Mouse (Mus musculus) neural tube, embryonic 14.5 days (tissue): ENCODE measurements at regions not wholly inside any gene's neighbourhood (a gene's known extent, or its start where the extent isn't known, plus 50 kb on each side); places are given as distances from the start of the nearest gene placed in this dataset.

Experiments
- ATAC-seq: fragments of 200-750 bp; cut with Nextera tagmentation; 2 replicates; pipeline ENCODE4 v1.8.0; 2017; ENCODE audit warnings: low read depth, mild to moderate bottlenecking, moderate TSS enrichment, moderate library complexity
- H3K27ac ChIP-seq: fragments of 300-500 bp; sonication (generic); 2 replicates; pipeline ENCODE4 v1.5.1; 2014; ENCODE audit warnings: low read depth, mild to moderate bottlenecking, control low read depth, low read length, moderate library complexity, mixed read lengths
- H3K27me3 ChIP-seq: fragments of 300-500 bp; sonication (generic); 2 replicates; pipeline ENCODE4 v1.6.1; 2014; ENCODE audit warnings: low read length; ENCODE audit not compliant: control insufficient read depth, insufficient read depth
- H3K36me3 ChIP-seq: fragments of 300-500 bp; sonication (generic); 2 replicates; pipeline ENCODE4 v1.6.1; 2014; ENCODE audit warnings: low read length, mixed read lengths; ENCODE audit not compliant: control insufficient read depth, insufficient read depth
- H3K4me1 ChIP-seq: fragments of 300-500 bp; sonication (generic); 2 replicates; pipeline ENCODE4 v1.6.1; 2014; ENCODE audit warnings: low read length; ENCODE audit not compliant: control insufficient read depth, insufficient read depth
- H3K4me2 ChIP-seq: fragments of 300-500 bp; sonication (generic); 2 replicates; pipeline ENCODE4 v1.6.1; 2014; ENCODE audit warnings: mild to moderate bottlenecking, low read depth, low read length, control low read depth
- H3K4me3 ChIP-seq: fragments of 300-500 bp; sonication (generic); 2 replicates; pipeline ENCODE4 v1.5.1; 2014; ENCODE audit warnings: low read depth, low read length, control low read depth, mixed read lengths
- H3K9ac ChIP-seq: fragments of 300-500 bp; sonication (generic); replicated peaks from 2 replicates; pipeline ENCODE4 v1.6.1; 2014; ENCODE audit warnings: low read depth, mild to moderate bottlenecking, control low read depth, low read length, mixed read lengths
- H3K9me3 ChIP-seq: fragments of 300-500 bp; sonication (generic); 2 replicates; pipeline ENCODE4 v1.6.1; 2016; ENCODE audit warnings: low read length; ENCODE audit not compliant: control insufficient read depth
- WGBS: fragments of 180-500 bp; shearing (Covaris S2); extraction: QIAGEN DNeasy Blood & Tissue Kit; methylation state at CpG from one replicate; pipeline ENCODE4 v1.1.7; 2014; 5-methylcytosine and 5-hydroxymethylcytosine counted together

- Histone ChIP-seq H3K27me3 (no peaks in the 10 kb centered on the region), H3K9ac (no peak overlapping the region), H3K36me3 (no peaks in the 10 kb centered on the region), H3K9me3 (no peaks in the 10 kb centered on the region), H3K27ac (no peak overlapping the region), H3K4me3 (no peak overlapping the region), H3K4me2 (no peak overlapping the region), H3K4me1 (0 out of 2 replicates have a peak, but pooled peaks cover 3% of the 10 kb centered on the region)
- WGBS, result 87% methylated on average over 3 of the region's 3 CpGs
- no peak for ATAC-seq
Measured at GRCm38 (mm10) chr2:166425141-166425540, 269.7 kb upstream of the Sulf2 start.

- H3K4me1 ChIP-seq, result peaks cover 3% of the 10 kb centered on the region; the same call in 1 of the 2 replicates
- ATAC-seq, result no peak
- no peak overlapping the region for H3K4me3 ChIP-seq
- H3K27ac ChIP-seq, result no peak overlapping the region
- H3K9me3 ChIP-seq, result no peaks in the 10 kb centered on the region
- no peaks in the 10 kb centered on the region for H3K27me3 ChIP-seq
- no peaks in the 10 kb centered on the region for H3K36me3 ChIP-seq
- H3K9ac ChIP-seq, result no peak overlapping the region
- no peak overlapping the region for H3K4me2 ChIP-seq
- WGBS, result 23% methylated on average over 6 of the region's 6 CpGs
Measured at GRCm38 (mm10) chr2:166423132-166423660, 267.7 kb upstream of the Sulf2 start.

GRCm38 (mm10) chr2:166420275-166420674 is 264.8 kb upstream of the Sulf2 start:
- H3K4me1 ChIP-seq, result peaks cover 3% of the 10 kb centered on the region; the same call in 1 of the 2 replicates
- no peaks in the 10 kb centered on the region for H3K27me3 ChIP-seq
- H3K36me3 ChIP-seq, result no peaks in the 10 kb centered on the region
- H3K9me3 ChIP-seq, result no peaks in the 10 kb centered on the region
- no peak for ATAC-seq
- H3K4me2 ChIP-seq, result no peak overlapping the region
- H3K27ac ChIP-seq, result no peak overlapping the region
- no peak overlapping the region for H3K9ac ChIP-seq
- 77% methylated on average over 8 of the region's 8 CpGs for WGBS
- no peak overlapping the region for H3K4me3 ChIP-seq

GRCm38 (mm10) chr2:166419271-166419670 is 263.8 kb upstream of the Sulf2 start:
- ATAC-seq, result no peak
- WGBS, result 32% methylated on average over 9 of the region's 9 CpGs
- Histone ChIP-seq H3K4me1 (peaks cover 3% of the 10 kb centered on the region; the same call in 1 of the 2 replicates), H3K9me3 (no peaks in the 10 kb centered on the region), H3K27me3 (no peaks in the 10 kb centered on the region), H3K36me3 (no peaks in the 10 kb centered on the region), H3K9ac (no peak overlapping the region), H3K27ac (no peak overlapping the region), H3K4me3 (no peak overlapping the region), H3K4me2 (no peak overlapping the region)

GRCm38 (mm10) chr2:166418279-166418678 is 262.8 kb upstream of the Sulf2 start:
- whole genome bisulfite sequencing, result 78% methylated on average over 8 of the region's 8 CpGs
- Histone ChIP-seq H3K36me3 (no peaks in the 10 kb centered on the region), H3K27ac (no peak overlapping the region), H3K27me3 (no peaks in the 10 kb centered on the region), H3K4me3 (no peak overlapping the region), H3K4me1 (peaks cover 3% of the 10 kb centered on the region; the same call in 1 of the 2 replicates), H3K9me3 (no peaks in the 10 kb centered on the region), H3K4me2 (no peak overlapping the region), H3K9ac (no peak overlapping the region)
- ATAC-seq, result no peak

- Histone ChIP-seq H3K27ac (no peak overlapping the region), H3K4me1 (peaks cover 5% of the 10 kb centered on the region; the same call in 1 of the 2 replicates), H3K4me3 (no peak overlapping the region), H3K27me3 (no peaks in the 10 kb centered on the region), H3K4me2 (no peak overlapping the region), H3K36me3 (no peaks in the 10 kb centered on the region), H3K9me3 (no peaks in the 10 kb centered on the region), H3K9ac (no peak overlapping the region)
- 79% methylated on average over 10 of the region's 10 CpGs for WGBS
- ATAC-seq, result no peak
Measured at GRCm38 (mm10) chr2:166417628-166418027, 262.2 kb upstream of the Sulf2 start.

- Histone ChIP-seq H3K9ac (no peak overlapping the region), H3K4me2 (no peak overlapping the region), H3K4me1 (peaks cover 17% of the 10 kb centered on the region; the same call in 1 of the 2 replicates), H3K4me3 (no peak overlapping the region), H3K27ac (no peak overlapping the region), H3K36me3 (no peaks in the 10 kb centered on the region), H3K9me3 (no peaks in the 10 kb centered on the region), H3K27me3 (no peaks in the 10 kb centered on the region)
- ATAC-seq, result no peak
- WGBS, result 60% methylated on average over 16 of the region's 16 CpGs
Measured at GRCm38 (mm10) chr2:166415481-166415965, 260.1 kb upstream of the Sulf2 start.

- H3K4me2 ChIP-seq, result no peak overlapping the region
- H3K27ac ChIP-seq, result no peak overlapping the region
- peaks cover 17% of the 10 kb centered on the region; the same call in 1 of the 2 replicates for H3K4me1 ChIP-seq
- ATAC-seq, result no peak
- no peak overlapping the region for H3K9ac ChIP-seq
- 91% methylated on average over 8 of the region's 8 CpGs for WGBS
- no peaks in the 10 kb centered on the region for H3K9me3 ChIP-seq
- H3K27me3 ChIP-seq, result no peaks in the 10 kb centered on the region
- H3K36me3 ChIP-seq, result no peaks in the 10 kb centered on the region
- no peak overlapping the region for H3K4me3 ChIP-seq
Measured at GRCm38 (mm10) chr2:166414856-166415255, 259.4 kb upstream of the Sulf2 start.

- Histone ChIP-seq H3K27me3 (no peaks in the 10 kb centered on the region), H3K9ac (0 out of 2 replicates have a peak overlapping the region, but pooled peaks have one; percentile 22), H3K4me3 (no peak overlapping the region), H3K9me3 (no peaks in the 10 kb centered on the region), H3K27ac (peak overlapping the region; percentile 58), H3K4me1 (peaks cover 14% of the 10 kb centered on the region; the same call in 1 of the 2 replicates), H3K36me3 (no peaks in the 10 kb centered on the region), H3K4me2 (peak overlapping the region; percentile 11; the same call in 1 of the 2 replicates)
- ATAC-seq, result peak; percentile 47; the same call in 1 of the 2 replicates
- WGBS, result 17% methylated on average over 17 of the region's 17 CpGs
Measured at GRCm38 (mm10) chr2:166412031-166412858, 256.8 kb upstream of the Sulf2 start.
